Mouse (Mus musculus): ENCODE measurements around the gene Dpysl4. TPM values are rescaled to one million over a fixed set of nuclear protein-coding genes. Genes with fewer than 3 reads are reported as not detected.
A peak's percentile ranks its signal among the peaks of the same experiment; 100 is the strongest.

Gene Dpysl4
- polyA plus RNA-seq, 1 experiment = 127 TPM

DNA sequence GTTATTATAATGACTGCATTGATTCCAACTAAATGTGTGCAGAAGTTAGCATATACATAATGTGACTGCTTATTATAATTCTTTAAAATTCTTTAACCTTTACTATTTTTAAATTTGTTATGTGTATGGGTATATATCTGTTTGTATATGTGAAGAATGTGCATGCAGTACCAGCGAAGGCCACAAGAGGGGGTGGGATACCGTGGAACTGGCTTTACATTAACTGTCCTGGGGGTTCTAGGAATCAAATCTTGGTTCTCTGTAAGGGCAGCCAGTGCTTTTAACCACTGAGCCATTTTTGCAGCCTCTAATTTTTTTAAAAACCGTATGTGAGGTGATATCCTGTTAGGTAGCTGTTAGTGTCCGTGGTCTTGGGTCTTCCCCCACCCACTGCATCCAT is 5.1 kb upstream of the Dpysl4 start:
- H3K27ac ChIP-seq (ENCODE audit: insufficient read depth, low read length) = no peak overlapping the region
- DNase-seq = peak in 1 of 2 experiments; percentile 25
- 79% methylated on average over 4 of the region's 4 CpGs for WGBS
- TF ChIP-seq POLR2A (IDR thresholded peaks at IDR 0.05; ENCODE audit: borderline replicate concordance, insufficient read depth, low read length) (no peak), CTCF (IDR thresholded peaks at IDR 0.05; ENCODE audit: borderline replicate concordance, insufficient read depth, low read depth, low read length) (peak; percentile 55; the same call in 1 of the 2 replicates)
- H3K27me3 ChIP-seq (ENCODE audit: control insufficient read depth, insufficient read depth, low read length) = no peaks in the 10 kb centered on the region
- H3K4me3 ChIP-seq (replicated peaks; ENCODE audit: insufficient read depth, low read depth, low read length) = no peak overlapping the region
- H3K4me1 ChIP-seq (ENCODE audit: control insufficient read depth, insufficient read depth, low read length) = peaks cover 38% of the 10 kb centered on the region

DNA sequence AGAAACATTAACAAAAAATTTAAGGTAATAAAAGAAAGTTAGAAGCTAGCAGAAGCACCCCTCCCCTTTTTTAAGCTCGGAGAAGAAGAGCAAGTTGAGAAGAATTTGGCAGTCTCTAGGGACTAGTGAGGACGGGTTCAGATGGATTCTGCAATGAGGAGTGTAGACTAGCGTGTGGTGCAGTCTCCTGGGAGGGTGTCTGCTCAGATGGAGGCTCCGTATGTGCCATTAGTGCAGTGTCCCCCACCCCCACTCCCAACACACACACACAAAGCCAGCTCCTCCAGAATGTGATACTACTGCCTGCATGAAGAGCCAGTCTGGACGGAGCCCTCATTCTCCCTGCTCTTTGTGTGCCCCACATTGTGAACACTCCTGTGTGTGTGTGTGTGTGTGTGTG is 4.6 kb upstream of the Dpysl4 start:
- no peak for DNase-seq
- H3K4me1 ChIP-seq (ENCODE audit: control insufficient read depth, insufficient read depth, low read length) = peaks cover 34% of the 10 kb centered on the region
- H3K4me3 ChIP-seq (replicated peaks; ENCODE audit: insufficient read depth, low read depth, low read length) = no peak overlapping the region
- H3K27ac ChIP-seq (ENCODE audit: insufficient read depth, low read length) = no peak overlapping the region
- no peaks in the 10 kb centered on the region for H3K27me3 ChIP-seq (ENCODE audit: control insufficient read depth, insufficient read depth, low read length)
- TF ChIP-seq POLR2A (IDR thresholded peaks at IDR 0.05; ENCODE audit: borderline replicate concordance, insufficient read depth, low read length) (no peak), CTCF (IDR thresholded peaks at IDR 0.05; ENCODE audit: borderline replicate concordance, insufficient read depth, low read depth, low read length) (no peak)
- WGBS = 58% methylated on average over 5 of the region's 5 CpGs

DNA sequence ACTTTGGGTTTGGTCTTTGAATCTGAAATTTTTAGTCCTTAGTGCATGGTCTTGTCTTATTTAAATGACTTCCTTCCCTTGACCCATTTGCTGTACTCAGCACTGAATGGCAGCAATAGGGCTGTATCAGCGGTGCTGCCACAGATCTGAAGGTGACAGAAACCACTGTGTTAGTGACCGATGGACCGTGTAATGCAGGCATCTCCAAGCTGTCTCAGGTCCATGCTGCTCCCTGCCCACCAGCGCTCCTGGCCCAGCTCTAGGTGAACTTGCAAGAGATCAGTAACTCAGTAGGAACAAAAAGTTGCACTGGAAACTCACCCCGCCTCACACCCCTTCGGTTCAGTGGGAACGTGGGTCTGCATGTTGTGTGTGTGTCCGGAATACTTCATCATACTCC is 3.5 kb upstream of the Dpysl4 start:
- Histone ChIP-seq H3K27ac (ENCODE audit: insufficient read depth, low read length) (no peak overlapping the region), H3K4me1 (ENCODE audit: control insufficient read depth, insufficient read depth, low read length) (peaks cover 23% of the 10 kb centered on the region), H3K27me3 (ENCODE audit: control insufficient read depth, insufficient read depth, low read length) (no peaks in the 10 kb centered on the region), H3K4me3 (replicated peaks; ENCODE audit: insufficient read depth, low read depth, low read length) (no peak overlapping the region)
- WGBS = 72% methylated on average over 8 of the region's 8 CpGs
- TF ChIP-seq POLR2A (IDR thresholded peaks at IDR 0.05; ENCODE audit: borderline replicate concordance, insufficient read depth, low read length) = no peak
- no peak for TF ChIP-seq CTCF (IDR thresholded peaks at IDR 0.05; ENCODE audit: borderline replicate concordance, insufficient read depth, low read depth, low read length)
- DNase-seq = no peak

DNA sequence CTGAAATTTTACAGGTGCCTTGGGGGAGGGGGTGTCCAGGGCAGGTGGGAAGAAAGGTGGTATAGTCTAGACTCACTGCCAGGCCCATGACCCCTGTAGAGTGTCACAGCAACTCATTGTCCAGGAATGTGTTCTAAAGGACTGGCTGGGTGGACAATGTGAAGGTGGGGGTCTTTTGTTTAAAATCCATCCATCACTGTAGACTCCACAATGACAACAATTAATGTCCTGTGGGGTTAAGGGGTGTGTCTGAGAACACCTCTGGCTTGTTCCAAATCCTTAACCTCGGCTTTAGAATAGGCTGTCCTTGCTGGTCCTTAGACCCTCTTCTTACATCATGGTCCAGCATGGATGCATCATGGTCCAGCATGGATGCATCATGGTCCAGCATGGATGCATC is 1.5 kb upstream of the Dpysl4 start:
- Histone ChIP-seq H3K27me3 (ENCODE audit: control insufficient read depth, insufficient read depth, low read length) (no peaks in the 10 kb centered on the region), H3K4me3 (replicated peaks; ENCODE audit: insufficient read depth, low read depth, low read length) (no peak overlapping the region), H3K27ac (ENCODE audit: insufficient read depth, low read length) (no peak overlapping the region), H3K4me1 (ENCODE audit: control insufficient read depth, insufficient read depth, low read length) (peaks cover 7% of the 10 kb centered on the region; the same call in 1 of the 2 replicates)
- no peak for DNase-seq
- 73% methylated on average over 1 of the region's 1 CpGs for WGBS
- TF ChIP-seq POLR2A (IDR thresholded peaks at IDR 0.05; ENCODE audit: borderline replicate concordance, insufficient read depth, low read length) = no peak
- no peak for TF ChIP-seq CTCF (IDR thresholded peaks at IDR 0.05; ENCODE audit: borderline replicate concordance, insufficient read depth, low read depth, low read length)

DNA sequence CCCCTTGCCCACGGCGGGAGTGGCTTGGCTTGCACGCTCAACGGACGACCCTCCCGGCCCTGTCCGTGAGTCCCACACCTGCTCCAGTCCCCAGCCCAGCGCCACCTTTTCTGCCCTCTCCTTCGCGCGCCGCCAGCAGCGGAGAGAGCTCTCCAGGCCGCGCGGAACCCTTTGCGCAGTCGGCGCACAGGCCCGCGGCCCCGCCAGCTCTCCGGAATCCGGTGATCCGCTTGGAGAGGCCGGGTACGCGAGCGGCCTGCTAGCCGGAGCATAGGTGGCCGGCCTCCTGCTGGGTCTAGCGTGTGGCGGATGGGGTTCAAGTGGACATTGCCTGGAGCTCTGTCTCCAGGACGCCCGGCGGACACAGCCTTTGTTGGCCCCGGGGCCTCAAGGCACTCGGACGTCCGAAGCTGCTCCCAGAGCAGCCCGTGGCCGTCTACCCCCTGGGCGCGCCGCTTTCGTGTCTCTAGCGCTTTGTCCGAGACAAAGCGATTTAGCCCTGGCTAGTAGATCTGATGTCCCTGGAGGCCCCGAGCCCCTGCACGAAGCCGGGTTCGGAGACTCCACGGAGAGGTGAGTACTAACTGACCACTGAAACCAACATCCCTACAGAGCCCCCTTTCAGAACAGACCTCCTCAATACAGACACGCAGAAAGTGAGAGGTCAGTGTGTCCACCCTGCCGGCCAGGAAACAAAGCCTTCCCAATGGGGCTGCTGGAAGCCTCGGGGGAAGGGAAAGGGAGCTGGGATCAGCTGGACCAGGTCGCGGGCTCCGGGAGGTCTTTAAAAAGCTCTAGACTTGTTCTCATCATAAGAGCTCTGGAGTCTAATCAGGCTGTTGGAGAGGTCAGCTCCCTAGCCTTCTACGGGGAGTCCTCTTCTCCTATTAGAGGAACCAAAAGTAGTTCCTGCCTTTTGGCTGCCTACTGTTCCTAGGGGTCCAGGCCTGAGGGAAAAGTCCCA is 676 bp downstream of the Dpysl4 start:
- WGBS = under 1% methylated on average over 61 of the region's 61 CpGs
- TF ChIP-seq POLR2A (IDR thresholded peaks at IDR 0.05; ENCODE audit: borderline replicate concordance, insufficient read depth, low read length) (no peak), CTCF (IDR thresholded peaks at IDR 0.05; ENCODE audit: borderline replicate concordance, insufficient read depth, low read depth, low read length) (no peak)
- peak overlapping the region; percentile 87 for H3K27ac ChIP-seq (ENCODE audit: insufficient read depth, low read length)
- no peak for DNase-seq
- H3K4me3 ChIP-seq (replicated peaks; ENCODE audit: insufficient read depth, low read depth, low read length) = peak overlapping the region; percentile 89
- H3K4me1 ChIP-seq (ENCODE audit: control insufficient read depth, insufficient read depth, low read length) = peaks cover 22% of the 10 kb centered on the region
- no peaks in the 10 kb centered on the region for H3K27me3 ChIP-seq (ENCODE audit: control insufficient read depth, insufficient read depth, low read length)

DNA sequence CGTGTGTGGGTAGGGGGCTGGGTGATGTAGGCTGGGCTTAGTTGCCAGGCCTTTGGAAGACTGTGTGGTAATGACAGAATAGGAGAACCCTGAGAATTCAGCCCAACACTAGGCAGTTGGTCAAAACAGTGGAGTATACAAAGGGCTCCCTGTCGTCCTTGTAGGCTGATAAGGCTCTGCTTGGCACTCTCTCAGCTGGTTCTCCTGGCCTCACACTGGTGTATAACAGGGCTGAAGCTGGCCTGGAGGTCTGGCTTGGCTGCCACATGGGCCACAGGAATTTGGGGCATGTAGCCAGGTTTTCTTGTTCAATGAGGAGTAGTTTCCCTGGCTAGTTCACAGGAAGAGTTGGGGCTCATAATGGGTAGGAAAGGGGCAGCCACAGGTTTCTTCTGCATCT is 2.0 kb downstream of the Dpysl4 start:
- peaks cover 32% of the 10 kb centered on the region for H3K4me1 ChIP-seq (ENCODE audit: control insufficient read depth, insufficient read depth, low read length)
- peak; percentile 65 to 84 for DNase-seq
- no peak overlapping the region; the same call in 1 of the 2 replicates for H3K27ac ChIP-seq (ENCODE audit: insufficient read depth, low read length)
- 9% methylated on average over 2 of the region's 2 CpGs for WGBS
- H3K4me3 ChIP-seq (replicated peaks; ENCODE audit: insufficient read depth, low read depth, low read length) = peak overlapping the region; percentile 89
- TF ChIP-seq CTCF (IDR thresholded peaks at IDR 0.05; ENCODE audit: borderline replicate concordance, insufficient read depth, low read depth, low read length) = no peak
- TF ChIP-seq POLR2A (IDR thresholded peaks at IDR 0.05; ENCODE audit: borderline replicate concordance, insufficient read depth, low read length) = no peak
- H3K27me3 ChIP-seq (ENCODE audit: control insufficient read depth, insufficient read depth, low read length) = no peaks in the 10 kb centered on the region

DNA sequence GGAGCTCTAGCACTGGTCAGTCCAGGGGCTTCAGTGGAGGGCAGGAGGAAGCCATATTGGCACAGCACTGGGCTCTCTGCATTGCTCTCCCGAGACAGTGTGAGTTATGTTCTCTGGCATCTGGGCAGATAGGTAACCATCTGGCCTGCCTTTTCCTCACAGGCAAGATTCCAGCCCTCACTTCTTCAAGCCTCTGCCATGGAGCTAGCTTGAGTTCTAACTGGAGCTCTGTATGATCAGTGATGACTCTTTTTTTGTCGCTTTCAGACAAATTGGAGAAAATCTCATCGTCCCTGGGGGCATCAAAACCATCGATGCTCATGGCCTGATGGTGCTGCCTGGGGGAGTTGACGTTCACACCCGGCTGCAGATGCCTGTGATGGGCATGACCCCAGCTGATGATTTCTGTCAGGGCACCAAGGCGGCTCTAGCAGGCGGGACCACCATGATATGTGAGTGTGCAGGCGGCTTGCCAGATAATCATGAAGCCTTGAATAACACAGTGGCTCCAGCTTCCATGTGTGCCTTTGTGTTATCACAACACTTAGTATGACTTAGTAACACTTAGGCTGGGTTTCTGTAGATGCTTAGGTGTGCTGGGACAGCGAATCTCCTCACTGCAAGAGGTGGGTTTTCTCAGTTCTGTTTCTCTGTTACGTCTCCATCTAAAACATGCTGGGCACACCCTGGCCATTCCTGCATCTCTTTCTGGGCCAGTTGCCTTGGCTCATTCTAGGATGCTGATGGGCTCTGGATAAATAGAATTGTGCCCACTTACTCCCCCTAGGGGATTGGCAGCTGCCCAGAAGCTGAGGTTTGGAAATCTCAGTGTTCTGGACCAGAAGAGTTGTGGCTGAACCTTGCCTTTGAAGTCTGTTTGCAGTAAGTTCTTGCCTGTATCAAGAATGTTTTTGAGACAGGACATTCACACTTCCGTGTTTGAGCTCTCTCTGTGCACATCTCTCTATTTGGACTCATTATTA is 4.4 kb downstream of the Dpysl4 start:
- Histone ChIP-seq H3K4me3 (replicated peaks; ENCODE audit: insufficient read depth, low read depth, low read length) (no peak overlapping the region), H3K27ac (ENCODE audit: insufficient read depth, low read length) (no peak overlapping the region), H3K27me3 (ENCODE audit: control insufficient read depth, insufficient read depth, low read length) (no peaks in the 10 kb centered on the region), H3K4me1 (ENCODE audit: control insufficient read depth, insufficient read depth, low read length) (peaks cover 52% of the 10 kb centered on the region)
- no peak for TF ChIP-seq CTCF (IDR thresholded peaks at IDR 0.05; ENCODE audit: borderline replicate concordance, insufficient read depth, low read depth, low read length)
- no peak for TF ChIP-seq POLR2A (IDR thresholded peaks at IDR 0.05; ENCODE audit: borderline replicate concordance, insufficient read depth, low read length)
- DNase-seq = peak; percentile 50 to 54
- WGBS = 32% methylated on average over 12 of the region's 12 CpGs
